In genomic region chrX:143902300-143902699, GRCm38 (mm10) we compare ENCODE assay signal across 11 mouse cellular contexts. TPM values are rescaled to one million over a fixed set of nuclear protein-coding genes. Genes with fewer than 3 reads are reported as not detected.
A peak's percentile ranks its signal among the peaks of the same experiment; 100 is the strongest.
DNase-seq lines count a peak whose midpoint lies in the region; ATAC-seq lines count a peak whose summit lies in the region.
"Had no signal": no experiment of that assay in that cellular context is flagged by ENCODE, and none has a peak within 500 bp of the region (broad histone marks: within the 10 kb centered on the region; RNA-seq: fewer than 3 reads in every experiment).

No protein-coding gene starts in this region.

- intact Hi-C loops in heart, postnatal 14 days (cut with DNase I) = no loop called here

- peaks cover 34% of the 10 kb centered on the region for H3K4me1 ChIP-seq in hindbrain, embryonic 14.5 days (replicated peaks; ENCODE audit: control insufficient read depth, insufficient read depth, low read length)
- H3K4me1 ChIP-seq in midbrain, embryonic 10.5 days = peaks cover 25% of the 10 kb centered on the region

- DNase-seq in frontal cortex, adult 2 months (ENCODE audit: extremely low spot score in 1 of 2, low spot score in 1 of 2) = peak; percentile 14 to 61
- no peak for DNase-seq in frontal cortex, postnatal 25 days (ENCODE audit: low spot score in 2 of 2)
- peak; percentile 58 for DNase-seq in hindbrain, embryonic 14.5 days (ENCODE audit: low spot score)
- DNase-seq in midbrain, embryonic 10.5 days (ENCODE audit: low spot score) = peak; percentile 13
- DNase-seq in right cerebral cortex, postnatal 36 days (ENCODE audit: low spot score in 2 of 2) = peak; percentile 15 to 23
- no peak for DNase-seq in heart, postnatal 14 days
- DNase-seq in cerebellum, adult 9-10 months = no peak
- DNase-seq in spleen, postnatal 10 days (ENCODE audit: low spot score in 2 of 2) = no peak

- 0 out of 2 replicates have a peak, but pooled peaks cover 4% of the 10 kb centered on the region for H3K27me3 ChIP-seq in hindbrain, embryonic 14.5 days (ENCODE audit: control insufficient read depth, insufficient read depth, low read length)
- H3K27me3 ChIP-seq in midbrain, embryonic 10.5 days (ENCODE audit: low read depth, poor library complexity, severe bottlenecking) = peaks cover 78% of the 10 kb centered on the region

- 0 out of 2 replicates have a peak, but pooled peaks cover 6% of the 10 kb centered on the region for H3K36me3 ChIP-seq in hindbrain, embryonic 14.5 days (replicated peaks; ENCODE audit: control insufficient read depth, insufficient read depth)
- no peaks in the 10 kb centered on the region for H3K36me3 ChIP-seq in midbrain, embryonic 10.5 days

- H3K4me3 ChIP-seq in hindbrain, embryonic 14.5 days (replicated peaks; ENCODE audit: low read length) = no peak overlapping the region
- no peak overlapping the region for H3K4me3 ChIP-seq in midbrain, embryonic 10.5 days

- no peaks in the 10 kb centered on the region for H3K9me3 ChIP-seq in hindbrain, embryonic 14.5 days (ENCODE audit: control insufficient read depth, low read length)
- H3K9me3 ChIP-seq in midbrain, embryonic 10.5 days (replicated peaks) = no peaks in the 10 kb centered on the region

- peak overlapping the region; percentile 87 for H3K27ac ChIP-seq in hindbrain, embryonic 14.5 days
- peak overlapping the region; percentile 61; the same call in 1 of the 2 replicates for H3K27ac ChIP-seq in midbrain, embryonic 10.5 days (replicated peaks)

- H3K9ac ChIP-seq in hindbrain, embryonic 14.5 days = peak overlapping the region; percentile 58

- peak overlapping the region; percentile 43 for H3K4me2 ChIP-seq in hindbrain, embryonic 14.5 days (replicated peaks)

- ATAC-seq in hindbrain, embryonic 14.5 days (ENCODE audit: low FRiP score) = peak; percentile 88

- WGBS in hindbrain, embryonic 14.5 days = 30% methylated on average over 8 of the region's 8 CpGs
- WGBS in midbrain, embryonic 10.5 days = 47% methylated on average over 8 of the region's 8 CpGs

RNA-seq across cellular contexts. Expression of gene Dcx, which starts 30.8 kb away (rescaled TPM):
- 49.5 and 52.5 TPM in 2 replicates for polyA plus RNA-seq in frontal cortex, adult 2 months (2012; rRNA removed)
- polyA plus RNA-seq in hindbrain, embryonic 14.5 days (2014; fragmentation: Nextera tagmentation; extraction: Ambion mirVana) = 346 and 357 TPM in 2 replicates
- 23.3 and 53.1 TPM in 2 replicates for polyA plus RNA-seq in midbrain, embryonic 10.5 days (2016; fragmentation: Nextera tagmentation; extraction: Ambion mirVana)
- total RNA-seq in heart, postnatal 14 days (2021) = not detected
- total RNA-seq: common myeloid progenitor, adult 5-6 weeks; gastrocnemius, adult 8-10 months; hematopoietic stem cell, adult 5-6 weeks had no signal

Comparison
In these comparisons a context has a peak if more than half of its experiments do, and no peak if none do; other contexts are left out.
1. DNase-seq: peak in frontal cortex, adult 2 months (2 of 2), hindbrain, embryonic 14.5 days (single experiment), midbrain, embryonic 10.5 days (single experiment) and right cerebral cortex, postnatal 36 days (2 of 2); none in frontal cortex, postnatal 25 days (0 of 2), heart, postnatal 14 days (0 of 2), cerebellum, adult 9-10 months (single experiment) and spleen, postnatal 10 days (0 of 2).